Mouse (Mus musculus) heart, postnatal 0 days (tissue): Measurements from ENCODE around the gene Izumo4.

ENCODE experiments used
- CTCF ChIP-seq: IDR thresholded peaks from 2 replicates; pipeline ENCODE4 v1.5.1; 2016; ENCODE audit warnings: antibody characterized with exemption, control low read depth, low read depth
- EP300 ChIP-seq: IDR thresholded peaks from 2 replicates; pipeline ENCODE4 v1.6.1; 2016; ENCODE audit warnings: antibody characterized with exemption, low read depth

DNA sequence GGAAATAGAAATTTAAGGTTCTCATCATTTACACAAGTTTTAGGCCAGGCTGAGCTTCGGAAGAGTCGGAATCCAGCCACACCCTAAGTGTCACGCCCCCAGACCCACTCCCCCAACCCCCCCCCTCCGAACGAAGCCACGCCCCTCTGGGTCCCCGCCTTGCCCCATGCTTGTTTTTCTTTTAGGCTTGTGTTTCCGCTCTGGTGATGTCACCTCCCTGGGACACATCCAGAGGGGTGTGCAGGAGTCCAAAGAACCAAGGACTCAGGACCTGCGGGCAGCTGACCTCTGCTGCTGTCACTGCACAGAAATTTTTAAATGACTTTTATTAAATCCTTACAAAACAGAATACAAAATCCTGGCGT is 37.0 kb upstream of the Izumo4 start:
- TF ChIP-seq CTCF = no peak
- TF ChIP-seq EP300 = no peak
